Mouse (Mus musculus) limb, embryonic 15.5 days (tissue): ENCODE data around the gene Gm20489. TPM values are rescaled to one million over a fixed set of nuclear protein-coding genes. Genes with fewer than 3 reads are reported as not detected.

Source experiments
- ATAC-seq: fragments of 200-750 bp; cut with Nextera tagmentation; 2 replicates; pipeline ENCODE4 v1.8.0; 2017; ENCODE audit warnings: low read depth, moderate TSS enrichment; ENCODE audit not compliant: insufficient number of reproducible peaks, low FRiP score, low TSS enrichment
- H3K27ac ChIP-seq: fragments of 300-500 bp; sonication (generic); 2 replicates; pipeline ENCODE4 v1.5.1; 2015; ENCODE audit warnings: moderate library complexity, mild to moderate bottlenecking, inconsistent platforms
- H3K27me3 ChIP-seq: fragments of 300-500 bp; sonication (generic); 2 replicates; pipeline ENCODE4 v1.6.1; 2015; ENCODE audit warnings: inconsistent platforms
- H3K36me3 ChIP-seq: fragments of 300-500 bp; sonication (generic); 2 replicates; pipeline ENCODE4 v1.6.1; 2015; ENCODE audit warnings: inconsistent platforms
- H3K4me1 ChIP-seq: fragments of 300-500 bp; sonication (generic); 2 replicates; pipeline ENCODE4 v1.6.1; 2015; ENCODE audit warnings: inconsistent platforms
- H3K4me2 ChIP-seq: fragments of 300-500 bp; sonication (generic); 2 replicates; pipeline ENCODE4 v1.6.1; 2015; ENCODE audit warnings: mild to moderate bottlenecking, inconsistent platforms
- H3K4me3 ChIP-seq: fragments of 300-500 bp; sonication (generic); 2 replicates; pipeline ENCODE4 v1.5.1; 2015; ENCODE audit warnings: mild to moderate bottlenecking, inconsistent platforms
- H3K9ac ChIP-seq: fragments of 300-500 bp; sonication (generic); 2 replicates; pipeline ENCODE4 v1.6.1; 2015; ENCODE audit warnings: inconsistent platforms
- H3K9me3 ChIP-seq: fragments of 300-500 bp; sonication (generic); 2 replicates; pipeline ENCODE4 v1.6.1; 2016; ENCODE audit warnings: inconsistent platforms
- WGBS: fragments of 180-500 bp; shearing (Covaris S2); methylation state at CpG from one replicate; pipeline ENCODE4 v1.1.7; 2015; 5-methylcytosine and 5-hydroxymethylcytosine counted together
- polyA plus RNA-seq: library from polyadenylated mRNA; unstranded; fragments of >200 nt; fragmentation: Nextera tagmentation; extraction: Ambion mirVana; gene quantifications from 2 replicates; pipeline ENCODE4 v1.2.1, GENCODE M21; 2015

Gm20489 gene
- not detected in 2 replicates for polyA plus RNA-seq

DNA sequence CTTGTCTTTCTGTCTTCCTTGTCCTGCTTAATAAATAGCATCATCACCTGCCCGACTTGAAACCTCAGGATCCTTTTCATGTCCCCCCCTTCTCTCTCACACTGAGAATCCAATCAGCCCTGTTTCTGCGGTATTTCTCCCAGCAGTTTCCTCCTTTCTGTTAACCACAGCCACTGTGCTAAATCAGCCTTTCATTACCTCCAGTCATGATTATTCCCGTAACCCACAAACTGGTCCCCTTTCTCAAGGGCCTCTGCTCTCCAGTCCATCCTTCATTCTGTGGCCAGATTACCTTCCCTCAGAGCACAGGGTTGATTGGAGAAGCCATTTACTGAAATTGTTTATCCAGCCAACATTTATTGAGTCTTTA lies at the start of gene Gm20489:
Gm20489 (minus strand) TSS at position 269 of the 370 bp plus-strand sequence.
- Histone ChIP-seq H3K4me3 (no peak within 1 kb of the TSS), H3K9me3 (no peaks in the 10 kb centered on the region), H3K4me1 (no peaks in the 10 kb centered on the region), H3K9ac (no peak within 1 kb of the TSS), H3K27ac (no peak within 1 kb of the TSS), H3K27me3 (peaks cover 20% of the 10 kb centered on the region), H3K4me2 (no peak within 1 kb of the TSS), H3K36me3 (no peaks in the 10 kb centered on the region)
- WGBS = 43% methylated on average over 3 of the region's 3 CpGs
- no peak for ATAC-seq

DNA sequence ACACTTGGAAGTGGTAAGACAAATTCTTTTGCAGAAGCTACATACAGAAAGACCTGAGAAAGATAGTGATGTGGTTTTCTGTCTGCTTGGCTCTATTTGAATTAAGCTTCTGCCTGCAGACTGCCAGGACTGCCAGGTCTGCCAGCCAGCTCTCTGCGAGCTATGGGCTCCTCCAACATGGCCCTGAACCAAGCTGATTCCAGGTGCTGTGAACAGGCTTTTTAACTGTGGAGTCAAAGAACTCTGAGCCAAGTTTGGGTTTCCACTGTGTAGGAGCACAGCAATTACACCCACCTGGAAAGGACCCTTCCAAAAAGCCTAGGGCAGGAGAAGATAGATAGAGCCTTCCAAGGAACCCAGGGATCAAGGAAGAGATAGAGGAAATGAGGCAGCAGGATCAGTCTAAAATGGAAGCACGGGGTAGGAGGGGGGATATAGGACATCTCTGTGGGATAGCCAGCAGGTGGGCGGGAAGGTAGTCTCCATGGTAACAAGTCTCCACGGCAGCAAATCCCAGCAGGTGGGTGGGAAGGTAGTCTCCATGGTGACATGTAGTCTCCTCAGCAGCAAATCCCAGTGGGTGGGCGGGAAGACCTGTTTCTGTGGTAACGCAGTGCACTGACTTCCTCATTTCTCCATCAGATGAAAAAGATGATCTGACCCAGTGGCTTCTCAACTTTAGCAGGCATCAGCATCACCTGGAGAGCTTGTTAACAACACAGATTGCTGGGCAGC lies 45.0 kb upstream of the Gm20489 start:
- no peak for ATAC-seq
- Histone ChIP-seq H3K27me3 (no peaks in the 10 kb centered on the region; the same call in 1 of the 2 replicates), H3K4me2 (no peak overlapping the region), H3K9me3 (no peaks in the 10 kb centered on the region), H3K9ac (no peak overlapping the region), H3K4me3 (no peak overlapping the region), H3K27ac (no peak overlapping the region), H3K36me3 (peaks cover 5% of the 10 kb centered on the region; the same call in 1 of the 2 replicates), H3K4me1 (no peaks in the 10 kb centered on the region)
- 50% methylated on average over 6 of the region's 6 CpGs for WGBS

DNA sequence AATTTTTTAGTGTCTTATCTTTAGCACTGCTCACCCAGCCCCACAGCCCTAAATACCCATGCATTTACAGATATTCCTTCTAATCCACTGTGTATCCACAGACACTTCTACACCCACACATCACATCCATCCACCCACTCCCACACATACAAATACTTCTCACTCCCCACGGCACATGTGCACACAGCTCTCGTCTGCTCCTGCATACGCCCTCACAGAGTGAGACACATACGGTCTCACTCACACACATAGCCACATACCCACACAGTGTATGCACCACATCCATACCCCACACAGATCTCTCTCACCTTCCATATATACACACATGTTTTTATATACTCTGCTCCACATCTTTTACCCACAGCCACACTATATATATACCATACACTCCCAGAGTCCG lies 40.5 kb upstream of the Gm20489 start:
- ATAC-seq = no peak
- 89% methylated on average over 5 of the region's 5 CpGs for WGBS
- Histone ChIP-seq H3K4me2 (no peak overlapping the region), H3K4me1 (no peaks in the 10 kb centered on the region), H3K27me3 (peaks cover 6% of the 10 kb centered on the region; the same call in 1 of the 2 replicates), H3K27ac (no peak overlapping the region), H3K9ac (no peak overlapping the region), H3K4me3 (no peak overlapping the region), H3K9me3 (no peaks in the 10 kb centered on the region), H3K36me3 (no peaks in the 10 kb centered on the region)

DNA sequence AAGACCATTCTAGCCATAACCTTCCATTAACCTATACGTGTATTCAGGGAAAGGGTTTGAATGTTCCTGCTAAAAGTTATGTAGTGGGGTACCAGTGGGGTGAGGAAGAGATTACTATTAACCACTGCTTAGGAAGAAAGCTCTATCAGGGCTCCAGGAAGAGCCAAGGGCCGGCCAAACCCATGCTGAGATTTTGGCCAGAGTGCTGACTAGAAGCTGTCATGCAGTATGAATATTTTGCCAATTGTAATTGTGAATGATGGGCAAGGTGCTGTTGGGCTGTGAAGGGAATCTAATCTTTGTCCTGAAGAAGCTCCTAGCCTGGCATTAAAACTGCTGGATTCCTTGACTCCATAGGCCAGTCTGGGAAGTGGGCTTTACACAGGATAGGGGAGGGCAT lies 35.8 kb upstream of the Gm20489 start:
- Histone ChIP-seq H3K9me3 (no peaks in the 10 kb centered on the region), H3K4me1 (peaks cover 13% of the 10 kb centered on the region), H3K27me3 (peaks cover 19% of the 10 kb centered on the region; the same call in 1 of the 2 replicates), H3K36me3 (no peaks in the 10 kb centered on the region), H3K9ac (no peak overlapping the region), H3K4me2 (no peak overlapping the region), H3K4me3 (no peak overlapping the region), H3K27ac (no peak overlapping the region)
- ATAC-seq = no peak
- 53% methylated on average over 2 of the region's 2 CpGs for WGBS

DNA sequence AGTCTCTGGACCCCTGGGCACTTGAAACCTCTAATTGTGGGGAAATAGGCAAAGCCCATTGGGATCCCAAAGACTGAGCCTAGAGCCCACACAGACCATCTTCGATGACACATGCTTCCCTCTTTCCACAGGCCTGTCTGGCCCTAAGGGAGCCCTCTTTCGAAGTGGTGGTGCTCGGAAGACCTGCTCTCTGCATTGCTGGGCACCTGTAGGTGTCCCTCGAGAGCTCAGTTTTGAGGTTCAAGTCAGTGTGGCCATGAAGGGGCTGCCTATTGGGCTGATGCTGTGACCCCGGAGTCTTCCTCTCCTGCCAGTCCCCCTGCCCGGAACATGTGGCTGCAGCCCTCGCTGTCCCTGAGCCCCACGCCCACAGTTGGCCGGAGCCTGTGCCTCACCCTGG lies 32.8 kb upstream of the Gm20489 start:
- peaks cover 13% of the 10 kb centered on the region for H3K4me1 ChIP-seq
- H3K4me2 ChIP-seq = no peak overlapping the region; the same call in 1 of the 2 replicates
- H3K36me3 ChIP-seq = peaks cover 9% of the 10 kb centered on the region; the same call in 1 of the 2 replicates
- no peak overlapping the region for H3K9ac ChIP-seq
- peaks cover 20% of the 10 kb centered on the region; the same call in 1 of the 2 replicates for H3K27me3 ChIP-seq
- H3K4me3 ChIP-seq = no peak overlapping the region
- WGBS = 79% methylated on average over 9 of the region's 9 CpGs
- no peak for ATAC-seq
- H3K27ac ChIP-seq = no peak overlapping the region
- H3K9me3 ChIP-seq = no peaks in the 10 kb centered on the region

DNA sequence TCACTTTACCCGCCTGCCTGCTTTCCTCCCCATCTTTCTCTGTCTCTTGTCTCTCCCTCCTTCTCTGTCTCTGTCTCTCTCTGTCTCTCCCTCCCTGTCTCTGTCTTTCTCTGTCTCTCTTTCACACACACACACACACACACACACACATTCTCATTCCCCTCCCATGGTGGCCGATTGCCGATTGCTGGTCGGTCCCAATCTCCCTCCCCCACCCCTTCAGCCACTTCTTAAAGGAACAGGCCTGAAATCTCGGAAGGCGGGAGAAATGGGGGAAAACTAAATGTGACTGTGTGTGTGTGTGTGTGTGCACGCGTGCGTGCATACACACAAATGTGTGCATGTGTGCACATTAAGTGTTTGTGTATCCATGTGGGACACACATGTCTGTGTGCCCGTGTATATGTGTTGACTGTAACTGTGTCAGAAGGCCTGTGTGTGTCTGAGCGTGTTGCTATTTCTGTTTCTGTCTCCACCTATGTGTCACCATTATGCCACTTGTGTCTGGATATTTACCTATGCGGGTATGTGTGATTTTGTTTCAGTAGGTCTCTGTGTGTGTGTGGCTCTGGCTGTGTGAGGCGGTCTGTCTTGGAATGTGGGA lies 31.7 kb upstream of the Gm20489 start:
- Histone ChIP-seq H3K9ac (no peak overlapping the region), H3K4me2 (peak overlapping the region; percentile 39), H3K36me3 (peaks cover 10% of the 10 kb centered on the region; the same call in 1 of the 2 replicates), H3K4me3 (peak overlapping the region; percentile 43), H3K9me3 (no peaks in the 10 kb centered on the region), H3K27me3 (peaks cover 17% of the 10 kb centered on the region; the same call in 1 of the 2 replicates), H3K4me1 (peaks cover 13% of the 10 kb centered on the region), H3K27ac (peak overlapping the region; percentile 47; the same call in 1 of the 2 replicates)
- 30% methylated on average over 13 of the region's 13 CpGs for WGBS
- ATAC-seq = no peak

DNA sequence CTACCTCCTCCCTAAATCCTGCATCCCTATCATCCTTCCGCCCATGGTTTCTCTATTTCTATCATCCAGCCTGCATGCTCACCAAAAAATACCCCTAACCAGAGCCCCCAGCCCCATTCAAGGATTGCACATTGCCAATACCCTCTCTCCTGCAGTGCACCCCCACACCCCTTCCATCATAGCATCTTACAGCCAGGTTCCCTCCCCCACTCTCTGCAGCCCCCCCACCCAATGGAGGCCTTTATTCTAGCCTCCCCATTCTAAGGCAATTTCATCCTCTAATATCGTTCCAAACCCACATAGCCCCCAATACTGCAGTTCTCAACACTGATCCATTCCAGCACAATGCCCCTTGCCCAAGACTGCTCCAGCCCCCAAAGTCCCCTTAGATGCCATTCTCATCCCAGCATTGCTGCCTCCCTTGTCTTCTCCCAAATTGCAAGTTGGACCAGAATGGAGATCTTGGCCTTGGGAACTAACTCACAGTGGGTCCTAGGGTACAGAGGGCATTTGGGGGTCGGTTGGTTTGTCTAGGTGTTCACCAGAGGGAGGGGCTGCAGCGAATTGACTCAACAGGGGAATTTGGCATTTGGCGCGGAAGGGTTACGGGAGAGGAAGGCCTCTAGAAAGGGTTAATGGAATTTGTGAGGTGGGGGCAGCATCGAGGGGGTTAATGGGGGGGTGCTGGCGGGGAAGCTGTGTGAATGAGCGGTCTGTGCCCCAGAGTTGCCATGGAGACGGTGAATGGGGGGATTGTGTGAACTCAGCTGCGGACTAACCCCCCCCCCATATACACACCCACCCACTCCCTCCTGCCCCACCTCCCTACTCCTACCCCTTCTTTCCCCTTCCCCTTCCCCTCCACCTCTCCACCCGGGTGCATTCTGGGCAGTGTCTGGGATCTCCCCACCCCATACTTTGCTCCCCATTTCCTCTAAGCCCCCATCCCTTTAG lies 30.9 kb upstream of the Gm20489 start:
- Histone ChIP-seq H3K27me3 (peaks cover 20% of the 10 kb centered on the region), H3K9ac (no peak overlapping the region), H3K9me3 (no peaks in the 10 kb centered on the region), H3K36me3 (peaks cover 14% of the 10 kb centered on the region; the same call in 1 of the 2 replicates), H3K4me2 (peak overlapping the region; percentile 39), H3K4me1 (peaks cover 13% of the 10 kb centered on the region), H3K27ac (peak overlapping the region; percentile 74), H3K4me3 (peak overlapping the region; percentile 43)
- WGBS = 35% methylated on average over 9 of the region's 13 CpGs
- ATAC-seq = peak; percentile 70

DNA sequence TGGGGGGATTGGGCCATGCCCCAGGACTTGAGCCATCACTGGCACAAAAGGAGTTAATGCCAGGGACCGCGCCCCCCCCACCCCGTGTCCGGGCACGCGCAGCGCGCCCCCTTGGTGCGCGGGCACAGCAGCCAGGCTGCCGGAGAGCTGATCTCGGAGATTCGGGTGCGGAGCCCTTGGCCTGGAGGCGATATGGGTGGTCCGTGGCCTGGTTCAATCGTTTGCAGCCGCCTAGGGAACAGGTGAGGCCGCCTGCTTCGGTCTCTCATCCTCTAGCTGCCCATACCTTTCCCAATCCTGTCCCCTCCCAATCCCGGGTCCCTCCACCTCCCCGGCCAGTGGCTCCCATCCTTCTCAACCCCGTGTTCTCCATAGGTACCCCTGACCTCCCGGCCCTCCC lies 30.2 kb upstream of the Gm20489 start, which contains the start of gene Nlgn3:
Nlgn3 (plus strand) TSS at position 114 of the 400 bp plus-strand sequence.
- H3K27ac ChIP-seq = peak within 1 kb of the TSS; percentile 74
- H3K9ac ChIP-seq = no peak within 1 kb of the TSS
- H3K9me3 ChIP-seq = no peaks in the 10 kb centered on the region
- peaks cover 20% of the 10 kb centered on the region for H3K27me3 ChIP-seq
- H3K4me3 ChIP-seq = peak within 1 kb of the TSS; percentile 43
- H3K4me1 ChIP-seq = peaks cover 13% of the 10 kb centered on the region
- peak within 1 kb of the TSS; percentile 39 for H3K4me2 ChIP-seq
- 26% methylated on average over 12 of the region's 24 CpGs for WGBS
- H3K36me3 ChIP-seq = peaks cover 14% of the 10 kb centered on the region; the same call in 1 of the 2 replicates
- ATAC-seq = 0 out of 2 replicates have a peak, but pooled peaks have one; percentile 46

DNA sequence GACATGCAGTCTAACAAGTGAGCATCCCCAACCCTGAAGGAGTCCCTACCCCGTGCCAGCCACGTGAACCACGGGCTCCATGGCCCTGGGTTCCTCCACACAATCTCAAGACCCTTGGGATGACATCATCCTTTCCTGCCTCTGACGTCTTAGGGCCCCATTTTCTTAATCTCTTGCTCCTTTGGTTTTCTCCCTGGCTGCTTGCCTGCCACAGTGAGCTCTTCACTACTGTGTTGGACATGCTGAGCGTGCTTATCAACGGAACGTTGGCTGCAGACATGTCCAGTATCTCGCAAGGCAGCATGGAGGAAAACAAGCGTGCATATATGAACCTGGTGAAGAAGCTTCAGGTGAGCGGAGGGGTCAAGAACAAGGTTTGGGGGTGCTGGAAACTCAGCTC lies 21.3 kb upstream of the Gm20489 start:
- Histone ChIP-seq H3K9me3 (no peaks in the 10 kb centered on the region), H3K36me3 (peaks cover 75% of the 10 kb centered on the region), H3K4me1 (no peaks in the 10 kb centered on the region), H3K27me3 (peaks cover 8% of the 10 kb centered on the region), H3K27ac (no peak overlapping the region), H3K4me3 (no peak overlapping the region), H3K9ac (no peak overlapping the region), H3K4me2 (no peak overlapping the region)
- 88% methylated on average over 10 of the region's 10 CpGs for WGBS
- ATAC-seq = no peak

DNA sequence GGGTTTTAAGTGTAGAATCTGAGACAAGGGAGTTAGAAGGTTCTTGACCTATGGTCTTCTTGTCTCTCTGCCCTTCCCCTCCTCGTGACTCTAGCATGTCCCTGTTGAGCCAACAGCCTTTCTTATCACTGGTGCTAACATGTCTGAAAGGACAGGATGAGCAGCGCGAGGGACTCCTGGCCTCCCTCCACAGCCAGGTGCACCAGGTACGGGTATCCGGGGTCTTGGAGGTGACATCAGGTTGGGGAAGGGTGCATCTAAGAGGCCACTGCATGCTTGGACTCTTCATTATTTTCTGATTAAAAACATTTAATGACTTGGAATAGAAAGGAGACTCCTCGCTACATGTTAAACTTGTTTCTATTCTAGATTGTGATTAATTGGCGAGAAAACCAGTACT lies 20.2 kb upstream of the Gm20489 start:
- 90% methylated on average over 7 of the region's 7 CpGs for WGBS
- H3K9ac ChIP-seq = no peak overlapping the region
- H3K9me3 ChIP-seq = no peaks in the 10 kb centered on the region
- H3K27ac ChIP-seq = no peak overlapping the region
- H3K4me2 ChIP-seq = no peak overlapping the region
- H3K4me1 ChIP-seq = no peaks in the 10 kb centered on the region
- peaks cover 76% of the 10 kb centered on the region for H3K36me3 ChIP-seq
- no peak for ATAC-seq
- H3K4me3 ChIP-seq = no peak overlapping the region
- peaks cover 3% of the 10 kb centered on the region; the same call in 1 of the 2 replicates for H3K27me3 ChIP-seq

DNA sequence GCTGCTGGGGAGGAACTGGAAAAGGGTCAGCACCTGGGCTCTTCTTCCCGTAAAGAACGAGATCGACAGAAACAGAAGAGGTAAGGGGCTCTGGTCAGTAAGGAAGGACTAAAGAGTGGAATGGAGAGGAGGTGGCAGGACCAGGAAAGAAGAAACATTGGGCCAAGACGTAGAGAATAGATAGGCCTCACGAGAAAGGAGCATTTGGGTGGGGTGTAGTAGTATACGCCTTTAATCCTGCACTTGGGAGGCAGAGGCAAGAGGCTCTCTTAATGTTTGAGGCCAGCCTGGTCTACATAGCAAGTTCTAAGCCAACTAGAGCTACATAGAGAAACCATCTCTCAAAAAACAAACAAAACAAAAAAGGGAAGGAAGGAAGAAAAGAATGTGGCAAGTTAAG lies 19.6 kb upstream of the Gm20489 start:
- Histone ChIP-seq H3K9ac (no peak overlapping the region), H3K27ac (no peak overlapping the region), H3K36me3 (peaks cover 76% of the 10 kb centered on the region), H3K4me3 (no peak overlapping the region), H3K4me2 (no peak overlapping the region), H3K9me3 (no peaks in the 10 kb centered on the region), H3K27me3 (peaks cover 3% of the 10 kb centered on the region; the same call in 1 of the 2 replicates), H3K4me1 (no peaks in the 10 kb centered on the region)
- no peak for ATAC-seq
- WGBS = 79% methylated on average over 6 of the region's 6 CpGs
